Mouse (Mus musculus) layer of hippocampus, adult 9-10 months (tissue): ENCODE results near the gene Ranbp3l.

Source experiments
- DNase-seq: peaks from one replicate; pipeline ENCODE4 v3.0.0; 2022; ENCODE audit warnings: low spot score

The Ranbp3l gene

GRCm38 (mm10) chr15:9070912-9071555 is 103.3 kb downstream of the Ranbp3l start, which contains the start of gene Nadk2:
TSS of gene Nadk2 (plus strand) at chr15:9071260.
- peak; percentile 97 for DNase-seq

GRCm38 (mm10) chr15:9071556-9072544 is 104.1 kb downstream of the Ranbp3l start:
- no peak for DNase-seq

DNA sequence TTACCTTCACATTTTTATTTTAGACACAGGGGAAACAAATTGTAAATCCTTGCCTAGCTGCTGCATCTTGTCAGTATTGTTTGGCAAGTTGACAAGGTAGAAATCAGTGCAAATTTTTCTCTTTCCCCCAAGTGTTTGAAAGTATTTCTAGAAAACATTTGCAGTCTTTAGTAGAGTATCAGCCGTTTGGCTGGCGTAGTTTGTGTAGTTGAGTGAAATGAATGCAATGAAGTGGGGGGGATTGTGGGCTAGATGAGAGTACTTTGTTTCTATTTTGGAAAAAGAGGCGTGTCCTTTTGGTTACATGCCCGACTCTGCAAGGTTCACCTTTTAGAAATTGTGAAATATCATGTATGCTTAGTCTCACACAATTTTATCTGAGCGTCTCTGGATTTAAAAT is 104.9 kb downstream of the Ranbp3l start:
- no peak for DNase-seq

DNA sequence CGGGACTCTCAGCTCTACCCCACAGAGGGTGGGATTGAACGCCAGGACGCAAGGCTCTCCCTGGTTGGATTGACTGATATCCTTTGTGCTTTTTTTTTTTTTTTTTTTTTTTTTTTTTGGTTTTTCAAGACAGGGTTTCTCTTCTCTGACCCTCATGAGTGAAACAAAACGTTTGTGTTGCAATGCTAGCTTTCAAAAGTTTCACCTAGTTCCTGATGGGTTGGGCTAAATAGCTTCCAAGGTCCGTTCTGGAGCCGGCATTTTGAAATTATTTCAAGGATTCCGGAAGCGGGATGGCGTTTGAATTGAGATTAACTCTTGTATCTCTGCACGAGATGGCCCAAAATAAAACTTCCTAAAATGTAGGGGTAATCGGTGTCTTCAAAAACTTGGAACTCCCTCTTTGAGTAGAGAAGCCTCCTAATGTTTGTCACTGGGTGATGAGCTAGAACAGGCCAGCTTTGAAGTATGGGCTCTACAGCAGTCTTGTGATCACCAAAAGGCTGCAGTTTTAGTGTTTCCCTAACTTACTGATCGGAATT is 105.4 kb downstream of the Ranbp3l start:
- no peak for DNase-seq

DNA sequence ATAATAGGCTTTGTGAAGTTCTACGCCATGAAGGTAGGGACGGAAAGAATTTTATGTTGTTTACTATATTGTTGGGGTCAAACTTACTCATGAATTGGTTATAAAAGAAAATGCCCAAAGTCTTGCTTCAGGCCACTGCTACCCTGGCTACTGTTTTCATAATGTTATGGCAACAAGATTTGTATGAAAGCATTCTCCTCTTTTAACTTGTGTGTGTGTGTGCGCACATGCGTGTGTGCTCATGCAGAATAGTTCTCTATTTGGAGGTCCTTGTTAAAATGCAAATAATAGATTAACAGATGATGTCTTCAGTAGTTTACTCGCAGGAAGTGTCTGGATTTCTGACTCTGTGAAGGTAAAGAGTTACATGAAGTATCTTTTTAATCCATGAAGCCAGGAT is 105.9 kb downstream of the Ranbp3l start:
- no peak for DNase-seq

GRCm38 (mm10) chr15:9074139-9074538 is 106.4 kb downstream of the Ranbp3l start:
- DNase-seq = no peak

GRCm38 (mm10) chr15:9074671-9075070 is 106.9 kb downstream of the Ranbp3l start:
- DNase-seq = no peak

DNA sequence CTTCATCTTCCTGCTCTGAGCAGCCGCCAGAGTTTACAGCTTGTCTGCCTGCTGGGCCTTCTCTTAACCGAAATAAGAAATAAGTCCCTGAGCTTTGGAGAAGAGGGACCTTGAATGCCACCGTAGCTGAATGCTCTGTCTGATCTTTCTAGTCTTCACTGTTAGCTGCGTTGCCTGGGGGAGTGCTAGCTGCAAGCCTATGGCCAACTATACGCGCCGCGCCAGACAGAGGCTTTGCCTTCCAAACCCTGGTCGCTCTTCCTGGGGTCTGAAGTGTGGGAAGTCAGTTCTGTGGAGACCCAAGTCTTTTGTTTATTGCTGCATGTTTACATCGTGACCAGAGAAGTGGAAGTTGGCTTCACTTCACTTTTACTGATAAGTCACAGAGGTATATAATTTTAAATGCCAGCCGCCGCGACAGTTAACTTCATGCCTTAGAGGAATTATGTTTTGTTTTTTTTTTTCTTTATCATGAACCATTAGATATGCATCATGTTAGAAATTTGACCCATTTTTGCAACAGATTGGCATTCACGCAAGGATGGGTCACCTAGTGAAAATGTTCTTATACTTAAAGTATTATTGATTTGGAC is 108.0 kb downstream of the Ranbp3l start:
- DNase-seq = no peak

- no peak for DNase-seq
Measured at GRCm38 (mm10) chr15:9078481-9079300, 110.9 kb downstream of the Ranbp3l start.

- no peak for DNase-seq
Measured at GRCm38 (mm10) chr15:9079626-9080025, 111.9 kb downstream of the Ranbp3l start.

- DNase-seq = no peak
Measured at GRCm38 (mm10) chr15:9080206-9080605, 112.5 kb downstream of the Ranbp3l start.

- DNase-seq = no peak
Measured at GRCm38 (mm10) chr15:9081294-9081693, 113.5 kb downstream of the Ranbp3l start.

GRCm38 (mm10) chr15:9082753-9083152 is 115.0 kb downstream of the Ranbp3l start:
- no peak for DNase-seq

DNA sequence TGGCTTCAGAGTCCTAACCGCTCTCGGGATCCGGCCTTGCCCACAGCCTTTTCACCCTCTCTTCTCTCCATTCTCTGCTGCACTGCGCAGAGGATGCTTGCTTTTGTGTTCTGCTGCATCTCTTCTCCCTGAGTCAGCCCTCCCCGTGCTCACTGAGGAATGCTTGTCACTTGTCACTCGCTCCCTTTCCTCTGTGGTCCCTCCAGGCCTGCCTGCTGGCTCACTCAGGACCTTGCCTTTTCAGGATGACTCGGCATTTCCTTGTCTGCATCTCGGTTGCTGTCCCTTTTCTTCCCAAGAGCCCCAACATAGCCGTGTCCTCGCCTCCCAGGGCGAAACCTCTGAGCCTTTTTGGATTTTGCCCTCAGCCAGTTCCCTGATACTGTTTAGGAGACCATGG is 119.1 kb downstream of the Ranbp3l start:
- no peak for DNase-seq

DNA sequence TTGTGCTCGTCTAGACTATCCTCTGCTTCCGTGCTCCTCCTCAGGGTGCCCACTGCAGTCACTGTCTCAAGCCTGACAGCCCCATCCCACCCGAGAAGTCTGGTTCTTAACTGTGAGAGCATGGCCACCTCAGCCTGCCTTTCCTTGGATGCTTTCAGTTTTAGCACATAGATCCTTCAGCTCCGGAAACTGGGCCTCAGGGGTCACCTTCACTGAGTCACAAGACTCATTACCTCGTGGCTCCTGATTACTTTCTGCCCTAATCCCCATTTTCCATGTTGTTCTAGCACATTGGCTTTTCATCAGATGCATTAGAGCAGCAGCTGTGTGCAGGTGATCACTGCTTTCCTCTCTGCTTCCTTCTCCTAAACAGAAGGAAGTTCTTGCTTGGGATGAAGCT is 119.7 kb downstream of the Ranbp3l start:
- DNase-seq = no peak

GRCm38 (mm10) chr15:9087895-9088682 is 120.3 kb downstream of the Ranbp3l start:
- DNase-seq = no peak

DNA sequence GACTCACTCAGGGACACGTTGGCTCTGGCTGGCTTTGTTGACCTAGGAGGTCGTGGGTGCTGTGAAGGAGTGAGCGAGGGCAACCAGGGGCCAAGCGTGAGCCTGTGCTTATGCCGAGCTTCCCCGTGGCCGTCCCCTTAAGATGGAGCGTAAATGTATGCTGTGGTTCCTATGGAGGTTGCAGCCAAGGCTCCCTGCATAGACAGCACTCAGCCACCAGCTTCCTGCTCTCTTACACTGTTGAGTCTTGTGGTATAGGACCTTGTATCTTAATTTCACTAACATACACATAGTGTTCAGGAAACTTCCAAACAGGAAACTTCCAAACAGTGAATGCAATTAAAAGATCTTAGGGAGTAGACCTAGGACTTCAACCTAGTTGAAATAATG is 120.9 kb downstream of the Ranbp3l start:
- DNase-seq = no peak

DNA sequence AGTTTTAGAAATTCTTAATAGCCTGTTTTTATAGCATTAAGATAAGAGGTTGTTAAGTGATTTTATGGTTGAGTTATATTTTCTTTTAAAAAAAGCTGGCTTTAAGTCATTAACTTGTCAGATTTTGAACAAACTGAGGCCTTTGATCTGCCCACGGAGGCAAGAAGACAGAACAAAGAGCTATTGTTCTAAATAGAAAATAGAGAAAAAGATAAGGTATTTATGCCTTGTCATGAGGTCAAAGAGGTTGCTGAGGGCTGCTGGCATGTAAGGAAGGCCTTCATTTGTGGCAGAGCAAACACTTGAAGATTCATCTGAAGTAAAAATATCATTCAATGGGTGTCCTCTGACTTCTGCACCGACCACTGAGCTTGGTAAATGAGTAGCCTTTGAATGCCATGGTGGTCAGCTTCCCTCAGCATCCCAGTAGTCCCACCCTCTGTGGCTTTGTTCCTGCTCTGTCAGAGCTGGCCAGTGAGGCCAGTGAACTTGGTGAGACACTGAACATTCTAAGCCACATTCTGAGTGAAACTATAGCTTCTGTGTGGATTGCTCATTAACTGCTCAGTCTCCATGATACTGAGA is 121.5 kb downstream of the Ranbp3l start:
- DNase-seq = no peak

GRCm38 (mm10) chr15:9090662-9091061 is 122.9 kb downstream of the Ranbp3l start:
- DNase-seq = no peak

- no peak for DNase-seq
Measured at GRCm38 (mm10) chr15:9093598-9094365, 126.0 kb downstream of the Ranbp3l start.
